Mouse (Mus musculus): ENCODE results near the gene Usp49. TPM values are rescaled to one million over a fixed set of nuclear protein-coding genes. Genes with fewer than 3 reads are reported as not detected.

The Usp49 gene
- polyA plus RNA-seq, 2 experiments = 5.0 to 17.6 TPM

DNA sequence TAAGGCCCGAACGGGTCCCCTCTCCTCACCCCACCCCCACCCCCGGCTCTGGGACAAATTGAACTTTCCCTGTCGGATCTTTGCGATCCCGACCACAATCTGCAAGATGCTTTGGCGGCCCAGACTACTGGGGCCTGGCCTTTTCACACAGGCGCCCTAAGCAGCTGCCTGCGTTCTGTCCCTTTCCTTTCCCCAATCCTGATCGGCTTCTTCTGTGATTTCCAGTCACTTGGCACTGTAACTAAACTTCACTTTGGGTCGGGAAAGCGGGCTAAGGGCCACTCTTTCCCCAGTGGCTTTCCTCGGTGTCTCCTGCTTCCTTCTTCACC, 36.7 kb upstream of the Usp49 start:
- no peaks in the 10 kb centered on the region for H3K27me3 ChIP-seq (ENCODE audit: control insufficient read depth, insufficient read depth, low read length)
- no peaks in the 10 kb centered on the region for H3K9me3 ChIP-seq (ENCODE audit: control insufficient read depth, low read length)
- WGBS = 0% methylated on average over 13 of the region's 13 CpGs
- H3K27ac ChIP-seq (replicated peaks; ENCODE audit: low read depth, low read length) = peak overlapping the region; percentile 96
- H3K4me1 ChIP-seq (ENCODE audit: control insufficient read depth, insufficient read depth, low read length) = peaks cover 24% of the 10 kb centered on the region
- H3K4me3 ChIP-seq (replicated peaks; ENCODE audit: low read length) = peak overlapping the region; percentile 90
- ATAC-seq (ENCODE audit: low FRiP score, low read depth) = no peak
- TF ChIP-seq POLR2A (IDR thresholded peaks at IDR 0.05; ENCODE audit: borderline replicate concordance, extremely low read depth, insufficient read depth, insufficient read length) = no peak
- peak; percentile 38 for DNase-seq (ENCODE audit: low spot score)
- peak overlapping the region; percentile 89 for H3K4me2 ChIP-seq (replicated peaks; ENCODE audit: low read depth, low read length, severe bottlenecking)
- H3K9ac ChIP-seq (ENCODE audit: low read depth, low read length, severe bottlenecking) = peak overlapping the region; percentile 82
- H3K36me3 ChIP-seq (ENCODE audit: control insufficient read depth, insufficient read depth, low read length) = peaks cover 30% of the 10 kb centered on the region

DNA sequence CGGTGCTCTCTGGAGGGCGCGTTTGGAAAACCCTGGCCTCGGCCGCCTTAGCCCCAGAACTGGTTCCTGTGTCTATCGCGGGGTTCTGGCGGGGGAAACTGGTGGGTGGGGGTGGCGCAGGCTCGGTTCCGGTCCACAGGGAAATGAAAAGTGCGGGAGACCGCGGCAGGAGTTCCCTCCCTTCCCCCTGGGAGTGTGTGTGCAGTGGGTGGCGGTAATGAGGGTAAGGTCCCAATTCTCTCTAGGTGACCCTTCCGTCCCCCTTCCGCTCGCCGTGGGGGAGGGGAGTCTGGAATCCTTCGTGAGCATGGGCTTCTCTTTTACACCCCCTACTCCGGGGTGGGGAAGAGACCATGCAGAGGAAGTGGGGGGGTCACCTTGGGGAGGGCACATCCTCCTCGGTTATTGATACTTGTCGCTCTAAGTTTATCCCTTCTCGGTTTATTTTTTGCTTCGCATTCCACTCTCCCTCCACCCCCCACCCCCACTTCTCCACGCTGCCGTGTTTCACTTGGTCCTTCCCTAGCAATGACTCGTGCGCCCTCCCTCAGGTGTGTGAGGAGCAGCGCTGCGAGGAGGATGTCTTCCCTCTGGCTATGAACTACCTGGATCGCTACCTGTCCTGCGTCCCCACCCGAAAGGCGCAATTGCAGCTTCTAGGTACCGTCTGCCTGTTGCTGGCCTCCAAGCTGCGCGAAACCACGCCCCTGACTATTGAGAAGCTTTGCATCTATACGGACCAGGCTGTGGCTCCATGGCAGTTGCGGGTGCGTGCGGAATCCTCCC, 36.1 kb upstream of the Usp49 start:
- peaks cover 35% of the 10 kb centered on the region for H3K36me3 ChIP-seq (ENCODE audit: control insufficient read depth, insufficient read depth, low read length)
- peak overlapping the region; percentile 96 for H3K27ac ChIP-seq (replicated peaks; ENCODE audit: low read depth, low read length)
- under 1% methylated on average over 40 of the region's 43 CpGs for WGBS
- peak overlapping the region; percentile 89 for H3K4me2 ChIP-seq (replicated peaks; ENCODE audit: low read depth, low read length, severe bottlenecking)
- peaks cover 24% of the 10 kb centered on the region for H3K4me1 ChIP-seq (ENCODE audit: control insufficient read depth, insufficient read depth, low read length)
- peak; percentile 23 for DNase-seq (ENCODE audit: low spot score)
- H3K9ac ChIP-seq (ENCODE audit: low read depth, low read length, severe bottlenecking) = peak overlapping the region; percentile 82
- ATAC-seq (ENCODE audit: low FRiP score, low read depth) = no peak
- H3K27me3 ChIP-seq (ENCODE audit: control insufficient read depth, insufficient read depth, low read length) = no peaks in the 10 kb centered on the region
- TF ChIP-seq POLR2A (IDR thresholded peaks at IDR 0.05; ENCODE audit: borderline replicate concordance, extremely low read depth, insufficient read depth, insufficient read length) = no peak
- H3K4me3 ChIP-seq (replicated peaks; ENCODE audit: low read length) = peak overlapping the region; percentile 90
- H3K9me3 ChIP-seq (ENCODE audit: control insufficient read depth, low read length) = no peaks in the 10 kb centered on the region

DNA sequence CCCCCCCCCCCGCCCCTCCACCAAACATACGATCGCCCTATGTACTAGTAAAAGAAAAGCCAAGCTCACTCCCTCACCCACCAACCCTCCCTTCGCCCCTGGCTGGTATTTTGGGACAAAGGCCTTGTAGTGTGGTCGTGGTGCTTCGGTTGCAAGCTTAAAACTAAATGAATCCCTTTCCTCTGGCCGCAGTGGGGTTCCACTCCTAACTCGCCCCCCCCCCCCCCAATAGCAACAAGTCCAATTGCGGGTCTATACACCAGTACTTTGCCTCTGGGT, 35.6 kb upstream of the Usp49 start:
- H3K4me2 ChIP-seq (replicated peaks; ENCODE audit: low read depth, low read length, severe bottlenecking) = peak overlapping the region; percentile 89
- H3K4me3 ChIP-seq (replicated peaks; ENCODE audit: low read length) = peak overlapping the region; percentile 90
- ATAC-seq (ENCODE audit: low FRiP score, low read depth) (no peak), DNase-seq (ENCODE audit: low spot score) (no peak)
- no peaks in the 10 kb centered on the region for H3K9me3 ChIP-seq (ENCODE audit: control insufficient read depth, low read length)
- peaks cover 24% of the 10 kb centered on the region for H3K4me1 ChIP-seq (ENCODE audit: control insufficient read depth, insufficient read depth, low read length)
- peak overlapping the region; percentile 96 for H3K27ac ChIP-seq (replicated peaks; ENCODE audit: low read depth, low read length)
- H3K36me3 ChIP-seq (ENCODE audit: control insufficient read depth, insufficient read depth, low read length) = peaks cover 41% of the 10 kb centered on the region
- no peak for TF ChIP-seq POLR2A (IDR thresholded peaks at IDR 0.05; ENCODE audit: borderline replicate concordance, extremely low read depth, insufficient read depth, insufficient read length)
- no peaks in the 10 kb centered on the region for H3K27me3 ChIP-seq (ENCODE audit: control insufficient read depth, insufficient read depth, low read length)
- H3K9ac ChIP-seq (ENCODE audit: low read depth, low read length, severe bottlenecking) = peak overlapping the region; percentile 82
- 2% methylated on average over 6 of the region's 9 CpGs for WGBS

DNA sequence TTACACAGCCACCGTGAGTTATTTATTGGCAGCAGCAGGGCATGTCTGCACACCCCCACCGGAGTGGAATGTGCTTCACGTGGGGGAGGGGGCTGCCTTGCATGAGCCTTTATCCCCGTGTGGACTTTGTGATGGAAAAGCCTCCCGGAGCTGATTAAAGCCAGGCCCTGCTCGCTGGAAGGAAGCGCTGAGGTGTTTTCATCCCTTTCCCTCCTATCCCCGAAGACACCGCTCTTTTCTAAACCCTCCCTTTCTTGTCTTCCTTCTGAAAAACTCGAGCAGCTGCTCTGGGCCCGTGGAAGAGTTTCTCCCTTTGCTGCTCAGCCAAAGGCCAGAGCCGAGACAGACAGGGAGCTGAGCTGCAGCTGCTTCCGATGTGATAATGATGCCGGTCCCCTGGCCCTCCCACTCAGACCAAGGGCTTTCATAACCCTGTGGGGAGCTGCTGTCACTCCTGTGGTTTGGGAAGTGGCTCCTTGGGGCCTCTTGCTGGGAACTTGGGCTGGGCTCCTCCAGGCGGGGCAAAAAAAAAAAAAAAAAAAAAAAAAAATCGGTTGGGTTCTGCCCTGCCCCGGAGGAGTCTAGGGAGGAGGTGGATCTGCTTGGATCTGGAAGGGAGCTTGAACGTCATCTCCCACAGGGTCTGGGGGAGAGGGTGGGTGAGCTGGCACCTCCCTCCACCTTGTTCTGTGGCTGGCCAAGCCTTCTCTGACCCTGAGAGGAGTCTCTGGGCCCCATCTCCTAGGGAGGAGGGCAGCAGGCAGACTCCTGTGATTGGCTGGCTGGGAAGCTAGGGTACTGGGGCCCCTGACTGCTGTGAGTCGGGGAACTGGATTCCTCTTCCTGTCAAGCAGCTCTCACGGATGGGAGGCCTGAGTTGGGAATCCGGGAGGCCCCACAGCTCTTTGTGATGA, 35.0 kb upstream of the Usp49 start:
- Histone ChIP-seq H3K9me3 (ENCODE audit: control insufficient read depth, low read length) (no peaks in the 10 kb centered on the region), H3K9ac (ENCODE audit: low read depth, low read length, severe bottlenecking) (peak overlapping the region; percentile 82), H3K4me2 (replicated peaks; ENCODE audit: low read depth, low read length, severe bottlenecking) (peak overlapping the region; percentile 89), H3K27me3 (ENCODE audit: control insufficient read depth, insufficient read depth, low read length) (no peaks in the 10 kb centered on the region), H3K4me1 (ENCODE audit: control insufficient read depth, insufficient read depth, low read length) (peaks cover 24% of the 10 kb centered on the region), H3K27ac (replicated peaks; ENCODE audit: low read depth, low read length) (peak overlapping the region; percentile 96), H3K4me3 (replicated peaks; ENCODE audit: low read length) (peak overlapping the region; percentile 90), H3K36me3 (ENCODE audit: control insufficient read depth, insufficient read depth, low read length) (peaks cover 47% of the 10 kb centered on the region)
- TF ChIP-seq POLR2A (IDR thresholded peaks at IDR 0.05; ENCODE audit: borderline replicate concordance, extremely low read depth, insufficient read depth, insufficient read length) = 0 out of 2 replicates have a peak, but pooled peaks have one; percentile 30
- peak; percentile 69 for ATAC-seq (ENCODE audit: low FRiP score, low read depth)
- WGBS = 1% methylated on average over 21 of the region's 21 CpGs
- peak; percentile 89 for DNase-seq (ENCODE audit: low spot score)

DNA sequence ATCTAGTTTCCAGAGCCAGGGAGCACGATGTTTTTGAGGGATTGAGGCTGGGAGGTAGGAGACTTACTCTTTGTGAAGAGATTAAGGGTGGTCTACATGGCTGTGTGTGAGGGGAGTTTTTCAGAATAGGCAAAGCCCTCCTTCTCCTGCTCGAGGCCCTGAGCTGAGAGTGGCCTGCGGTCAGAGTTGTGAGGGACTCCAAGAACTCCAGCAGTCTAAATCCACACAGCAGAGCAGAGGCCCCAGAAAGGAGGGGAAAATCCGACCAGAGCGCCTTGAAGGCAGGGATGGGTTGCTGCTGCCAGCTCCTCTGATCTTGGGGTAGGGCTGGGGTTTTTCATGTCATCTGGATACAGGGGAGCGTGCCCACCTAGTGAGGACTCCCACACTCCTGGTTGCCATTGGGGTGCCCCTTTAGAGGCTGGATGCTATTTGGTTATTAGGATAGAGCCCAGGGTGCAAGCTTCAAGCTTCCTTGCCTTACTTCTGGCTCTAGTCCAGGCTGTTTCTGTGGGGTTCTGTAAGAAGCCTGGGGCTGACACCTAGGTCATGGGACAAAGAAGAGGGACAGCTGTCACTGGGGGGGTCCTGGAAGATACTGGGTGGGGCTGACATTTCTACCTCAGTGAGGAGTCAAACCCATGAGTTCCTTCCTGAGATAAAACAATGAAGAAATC, 34.2 kb upstream of the Usp49 start:
- Histone ChIP-seq H3K9ac (ENCODE audit: low read depth, low read length, severe bottlenecking) (peak overlapping the region; percentile 82), H3K9me3 (ENCODE audit: control insufficient read depth, low read length) (no peaks in the 10 kb centered on the region), H3K4me3 (replicated peaks; ENCODE audit: low read length) (peak overlapping the region; percentile 90), H3K4me2 (replicated peaks; ENCODE audit: low read depth, low read length, severe bottlenecking) (peak overlapping the region; percentile 89), H3K27ac (replicated peaks; ENCODE audit: low read depth, low read length) (peak overlapping the region; percentile 96), H3K36me3 (ENCODE audit: control insufficient read depth, insufficient read depth, low read length) (peaks cover 54% of the 10 kb centered on the region), H3K4me1 (ENCODE audit: control insufficient read depth, insufficient read depth, low read length) (peaks cover 24% of the 10 kb centered on the region), H3K27me3 (ENCODE audit: control insufficient read depth, insufficient read depth, low read length) (no peaks in the 10 kb centered on the region)
- DNase-seq (ENCODE audit: low spot score) = no peak
- no peak for TF ChIP-seq POLR2A (IDR thresholded peaks at IDR 0.05; ENCODE audit: borderline replicate concordance, extremely low read depth, insufficient read depth, insufficient read length)
- ATAC-seq (ENCODE audit: low FRiP score, low read depth) = no peak
- 16% methylated on average over 6 of the region's 6 CpGs for WGBS

All from limb, embryonic 14.5 days (tissue).